Mouse (Mus musculus) olfactory bulb, adult 2 months (tissue): Measurements from ENCODE around the gene Hfm1.

ENCODE experiments used
- CTCF ChIP-seq: fragments of 200-500 bp; IDR thresholded peaks from 2 replicates; pipeline ENCODE4 v1.5.1; 2012; ENCODE audit warnings: low read depth, mild to moderate bottlenecking, low read length, moderate library complexity; ENCODE audit not compliant: insufficient read depth
- POLR2A ChIP-seq: fragments of 200-500 bp; IDR thresholded peaks from 2 replicates; pipeline ENCODE4 v1.6.1; 2012; ENCODE audit warnings: mild to moderate bottlenecking, low read depth, low read length, moderate library complexity; ENCODE audit not compliant: insufficient read depth

- no peak for TF ChIP-seq CTCF
- TF ChIP-seq POLR2A = peak; percentile 43; the same call in 1 of the 2 replicates
Observed at GRCm38 (mm10) chr5:106963584-106964512, 37.7 kb upstream of the Hfm1 start, which contains the start of gene Cdc7.
